Mouse (Mus musculus): ENCODE measurements at regions not wholly inside any gene's neighbourhood (a gene's known extent, or its start where the extent isn't known, plus 50 kb on each side); places are given as distances from the start of the nearest gene placed in this dataset.

GRCm38 (mm10) chr1:98350095-98350549, 70.8 kb upstream of the Slco6d1 start:
- 24% methylated on average over 4 of the region's 4 CpGs for WGBS
- Histone ChIP-seq H3K9me3 (replicated peaks) (no peaks in the 10 kb centered on the region), H3K27ac (no peak overlapping the region)

GRCm38 (mm10) chr1:98350725-98351124, 70.2 kb upstream of the Slco6d1 start:
- H3K27ac ChIP-seq: no peak overlapping the region
- ATAC-seq: no peak

More at GRCm38 (mm10) chr1:98350095-98350549, 70.8 kb upstream of the Slco6d1 start:
- no peaks in the 10 kb centered on the region for H3K27me3 ChIP-seq
- no peak overlapping the region for H3K4me2 ChIP-seq
- H3K36me3 ChIP-seq (ENCODE audit: poor library complexity, severe bottlenecking): no peaks in the 10 kb centered on the region
- no peak overlapping the region for H3K9ac ChIP-seq
- H3K4me3 ChIP-seq: no peak overlapping the region
- peak; percentile 91 for ATAC-seq
- H3K4me1 ChIP-seq: no peaks in the 10 kb centered on the region

GRCm38 (mm10) chr1:98351530-98351929, 69.4 kb upstream of the Slco6d1 start:
- 72% methylated on average over 2 of the region's 2 CpGs for WGBS
- ATAC-seq: no peak
- no peak overlapping the region for H3K27ac ChIP-seq

More at GRCm38 (mm10) chr1:98350725-98351124, 70.2 kb upstream of the Slco6d1 start:
- no peaks in the 10 kb centered on the region for H3K9me3 ChIP-seq (replicated peaks)
- H3K4me1 ChIP-seq: no peaks in the 10 kb centered on the region
- no peak overlapping the region for H3K4me2 ChIP-seq
- 87% methylated on average over 2 of the region's 2 CpGs for WGBS
- no peak overlapping the region for H3K4me3 ChIP-seq
- H3K36me3 ChIP-seq (ENCODE audit: poor library complexity, severe bottlenecking): no peaks in the 10 kb centered on the region
- no peak overlapping the region for H3K9ac ChIP-seq
- no peaks in the 10 kb centered on the region for H3K27me3 ChIP-seq

More at GRCm38 (mm10) chr1:98351530-98351929, 69.4 kb upstream of the Slco6d1 start:
- Histone ChIP-seq H3K36me3 (ENCODE audit: poor library complexity, severe bottlenecking) (no peaks in the 10 kb centered on the region), H3K4me1 (no peaks in the 10 kb centered on the region), H3K27me3 (no peaks in the 10 kb centered on the region), H3K4me3 (no peak overlapping the region), H3K4me2 (no peak overlapping the region), H3K9me3 (replicated peaks) (no peaks in the 10 kb centered on the region), H3K9ac (no peak overlapping the region)
